10 mouse cellular contexts compared by ENCODE assay signal in the genomic region with DNA sequence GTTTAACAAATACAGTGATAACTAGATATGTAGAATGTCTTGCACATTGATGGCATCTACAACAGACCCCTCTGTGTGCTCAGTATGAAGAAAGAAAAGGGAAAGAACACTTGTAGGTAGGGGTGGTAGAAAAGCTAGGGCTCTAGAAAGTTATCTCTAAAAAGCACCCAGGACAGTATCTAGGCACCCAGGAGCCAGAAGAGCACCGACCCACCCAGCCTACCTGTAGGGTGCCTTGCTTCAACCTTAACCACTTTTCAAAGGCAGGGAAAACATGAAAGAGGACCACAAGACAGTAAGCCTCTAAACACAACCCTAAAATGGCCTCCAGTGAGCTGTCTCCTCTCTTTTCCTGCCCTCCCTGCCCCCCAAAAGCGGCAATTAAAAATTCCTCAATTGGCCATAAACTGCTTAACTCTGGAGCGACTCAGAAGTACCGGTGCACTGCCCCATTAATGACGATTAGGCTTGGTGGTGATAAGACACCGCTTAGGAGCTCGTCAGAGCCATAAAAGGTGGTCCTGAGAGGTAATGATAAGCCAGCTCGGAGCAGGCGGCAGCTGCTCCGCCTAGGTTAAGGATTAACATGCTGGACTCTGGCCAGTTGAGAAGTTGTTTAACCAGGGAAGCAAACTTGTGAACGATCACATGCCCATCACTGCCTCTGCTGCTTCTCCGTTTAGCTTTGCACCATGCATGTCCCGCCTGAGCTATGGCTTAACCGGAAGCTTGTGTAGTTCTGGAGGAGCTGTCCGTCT.
DNase-seq lines count a peak whose midpoint lies in the region; ATAC-seq and TF ChIP-seq lines count a peak whose summit lies in the region.
"Had no signal": no experiment of that assay in that cellular context is flagged by ENCODE, and none has a peak within 500 bp of the region (broad histone marks: within the 10 kb centered on the region; RNA-seq: fewer than 3 reads in every experiment).

No protein-coding gene starts in this region.

- 16% methylated on average over 15 of the region's 15 CpGs for WGBS in limb, embryonic 12.5 days
- WGBS in limb, embryonic 10.5 days, result 22% methylated on average over 15 of the region's 15 CpGs
- 25% methylated on average over 15 of the region's 15 CpGs for WGBS in large intestine, adult 2 months
- WGBS in stomach, embryonic 14.5 days, result 16% methylated on average over 15 of the region's 15 CpGs
- WGBS in forebrain, postnatal 0 days, result 43% methylated on average over 15 of the region's 15 CpGs

- H3K27ac ChIP-seq in limb, embryonic 12.5 days, result peak overlapping the region; percentile 45
- H3K27ac ChIP-seq in limb, embryonic 10.5 days, result no peak overlapping the region
- H3K27ac ChIP-seq in stomach, embryonic 14.5 days (ENCODE audit: low read length), result peak overlapping the region; percentile 68
- H3K27ac ChIP-seq in forebrain, postnatal 0 days (ENCODE audit: low read depth, low read length), result no peak overlapping the region

- no peak overlapping the region for H3K4me3 ChIP-seq in limb, embryonic 12.5 days (replicated peaks)
- no peak overlapping the region for H3K4me3 ChIP-seq in limb, embryonic 10.5 days
- H3K4me3 ChIP-seq in stomach, embryonic 14.5 days (ENCODE audit: low read depth, low read length), result no peak overlapping the region
- no peak overlapping the region for H3K4me3 ChIP-seq in forebrain, postnatal 0 days (ENCODE audit: low read depth, low read length)

- H3K9me3 ChIP-seq in limb, embryonic 12.5 days, result no peaks in the 10 kb centered on the region
- H3K9me3 ChIP-seq in limb, embryonic 10.5 days (replicated peaks), result no peaks in the 10 kb centered on the region
- no peaks in the 10 kb centered on the region for H3K9me3 ChIP-seq in stomach, embryonic 14.5 days (ENCODE audit: control insufficient read depth, low read depth, low read length)
- no peaks in the 10 kb centered on the region for H3K9me3 ChIP-seq in forebrain, postnatal 0 days (ENCODE audit: low read length)

- no peak for DNase-seq in limb, embryonic 10.5 days (ENCODE audit: low spot score)
- peak; percentile 68 for DNase-seq in heart, postnatal 4 days
- DNase-seq in large intestine, adult 2 months (ENCODE audit: low read depth, low spot score), result peak; percentile 80
- no peak for DNase-seq in cerebellum, adult 11 months
- no peak for DNase-seq in forebrain, postnatal 0 days
- no peak for DNase-seq in thymus, postnatal 25 days
- DNase-seq: midbrain, embryonic 14.5 days had no signal

- ATAC-seq in limb, embryonic 12.5 days (ENCODE audit: insufficient number of reproducible peaks, insufficient read depth, low FRiP score, low TSS enrichment, low read depth), result no peak
- ATAC-seq in stomach, embryonic 14.5 days (ENCODE audit: insufficient number of reproducible peaks, insufficient read depth, low FRiP score, low read depth), result peak; percentile 69
- no peak for ATAC-seq in forebrain, postnatal 0 days
- ATAC-seq: CD4-positive, CD25-positive, alpha-beta regulatory T cell, adult 4 months had no signal

- H3K4me2 ChIP-seq in limb, embryonic 12.5 days, result peak overlapping the region; percentile 21
- peak overlapping the region; percentile 26 for H3K4me2 ChIP-seq in stomach, embryonic 14.5 days (replicated peaks; ENCODE audit: low read depth, low read length)
- H3K4me2 ChIP-seq in forebrain, postnatal 0 days (ENCODE audit: low read depth), result no peak overlapping the region

- no peak overlapping the region for H3K9ac ChIP-seq in limb, embryonic 12.5 days (replicated peaks)
- no peak overlapping the region for H3K9ac ChIP-seq in stomach, embryonic 14.5 days (replicated peaks; ENCODE audit: low read depth, low read length)
- no peak overlapping the region for H3K9ac ChIP-seq in forebrain, postnatal 0 days

- no peaks in the 10 kb centered on the region for H3K36me3 ChIP-seq in limb, embryonic 12.5 days
- peaks cover 5% of the 10 kb centered on the region; the same call in 1 of the 2 replicates for H3K36me3 ChIP-seq in limb, embryonic 10.5 days
- H3K36me3 ChIP-seq in stomach, embryonic 14.5 days (ENCODE audit: control insufficient read depth, insufficient read depth, low read length), result no peaks in the 10 kb centered on the region; the same call in 1 of the 2 replicates
- no peaks in the 10 kb centered on the region for H3K36me3 ChIP-seq in forebrain, postnatal 0 days (ENCODE audit: insufficient read depth)

- H3K4me1 ChIP-seq in limb, embryonic 12.5 days (replicated peaks), result peaks cover 69% of the 10 kb centered on the region
- peaks cover 66% of the 10 kb centered on the region for H3K4me1 ChIP-seq in limb, embryonic 10.5 days
- H3K4me1 ChIP-seq in stomach, embryonic 14.5 days (ENCODE audit: control insufficient read depth, insufficient read depth, low read length), result peaks cover 51% of the 10 kb centered on the region
- H3K4me1 ChIP-seq in forebrain, postnatal 0 days (ENCODE audit: insufficient read depth), result no peaks in the 10 kb centered on the region

- peaks cover 19% of the 10 kb centered on the region for H3K27me3 ChIP-seq in limb, embryonic 12.5 days
- H3K27me3 ChIP-seq in limb, embryonic 10.5 days (ENCODE audit: low read depth, poor library complexity, severe bottlenecking), result 0 out of 2 replicates have a peak, but pooled peaks cover 3% of the 10 kb centered on the region
- no peaks in the 10 kb centered on the region for H3K27me3 ChIP-seq in stomach, embryonic 14.5 days (ENCODE audit: control insufficient read depth, insufficient read depth, low read length)
- no peaks in the 10 kb centered on the region; the same call in 1 of the 2 replicates for H3K27me3 ChIP-seq in forebrain, postnatal 0 days (ENCODE audit: insufficient read depth, low read length)

- no peak for TF ChIP-seq CTCF in forebrain, postnatal 0 days (IDR thresholded peaks at IDR 0.05; ENCODE audit: low read depth)

Comparison
In these comparisons a context has a peak if more than half of its experiments do, and no peak if none do; other contexts are left out.
1. H3K27ac ChIP-seq: peak in limb, embryonic 12.5 days (single experiment) and stomach, embryonic 14.5 days (single experiment); none in limb, embryonic 10.5 days (single experiment) and forebrain, postnatal 0 days (single experiment).
2. DNase-seq: peak in heart, postnatal 4 days (single experiment) and large intestine, adult 2 months (single experiment); none in limb, embryonic 10.5 days (single experiment), cerebellum, adult 11 months (single experiment), forebrain, postnatal 0 days (single experiment) and thymus, postnatal 25 days (single experiment).